Mouse (Mus musculus): ENCODE data around the gene Naa50.
A peak's percentile ranks its signal among the peaks of the same experiment; 100 is the strongest.

GRCm38 (mm10) chr16:44138377-44138978 lies 1.2 kb upstream of the Naa50 start:
- no peak for TF ChIP-seq POLR2AphosphoS2 (IDR thresholded peaks at IDR 0.05; ENCODE audit: low read depth, low read length)
- no peak for TF ChIP-seq POLR2A (IDR thresholded peaks at IDR 0.05; ENCODE audit: low read depth, low read length)
- TF ChIP-seq TBP (conservative IDR thresholded peaks at IDR 0.05; ENCODE audit: low read depth, low read length), result no peak
- TF ChIP-seq TCF12 (IDR thresholded peaks at IDR 0.05; ENCODE audit: low read depth, low read length), result peak; percentile 55; the same call in 1 of the 2 replicates
- TF ChIP-seq CTCF (conservative IDR thresholded peaks at IDR 0.05 in 1 of 2, IDR thresholded peaks at IDR 0.05 in 1 of 2; ENCODE audit: low read depth in 2 of 2, low read length in 2 of 2), result no peak

All from CH12.LX (cell line).